Mouse (Mus musculus): ENCODE data around the gene Fbxl7.

DNA sequence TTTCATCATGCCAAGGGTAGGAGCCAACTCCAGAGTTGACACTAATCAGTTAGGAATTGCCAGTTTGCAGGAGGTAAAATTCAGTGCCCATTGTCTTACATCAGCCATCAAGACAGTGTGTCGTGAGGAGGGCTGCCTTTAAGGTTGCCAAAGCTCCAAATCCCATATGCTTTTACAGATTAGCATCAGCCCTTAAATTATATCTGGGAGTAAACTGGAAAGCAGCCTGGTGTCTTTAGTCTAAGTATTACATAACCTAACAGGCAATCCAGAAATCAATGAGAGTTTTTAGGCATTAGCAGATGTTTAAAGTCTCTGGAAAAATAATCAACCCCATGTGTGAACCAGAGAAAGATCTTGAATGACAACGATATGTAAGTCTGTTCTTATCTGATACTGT lies 26.6 kb upstream of the Fbxl7 start:
- TF ChIP-seq USF1 (IDR thresholded peaks at IDR 0.05; ENCODE audit: low read depth) (no peak), MYOG (IDR thresholded peaks at IDR 0.05; ENCODE audit: control insufficient read depth in 1 of 3, insufficient read depth in 1 of 3, insufficient read length in 2 of 3, low read depth in 2 of 3) (no peak), CEBPB (IDR thresholded peaks at IDR 0.05; ENCODE audit: insufficient read depth, poor library complexity, severe bottlenecking) (no peak)

All from myocyte (in vitro differentiated cells).